Mouse (Mus musculus): ENCODE measurements around the gene Myo3a. TPM values are rescaled to one million over a fixed set of nuclear protein-coding genes. Genes with fewer than 3 reads are reported as not detected.
"Not testable (repeated sequence)": the region's sequence is repeated elsewhere in the genome, so short reads cannot be mapped to it uniquely, and the experiment has no call there.

The Myo3a gene
- polyA plus RNA-seq, 1 experiment from 2014 or later = not detected

- H3K9me3 ChIP-seq (ENCODE audit: control insufficient read depth); H3K4me1 ChIP-seq (replicated peaks; ENCODE audit: control insufficient read depth, insufficient read depth, low read length); H3K4me2 ChIP-seq (replicated peaks; ENCODE audit: low read depth); H3K9ac ChIP-seq (ENCODE audit: low read depth, low read length); H3K36me3 ChIP-seq (ENCODE audit: control insufficient read depth, insufficient read depth); H3K27ac ChIP-seq (ENCODE audit: low read depth, low read length); H3K27me3 ChIP-seq (replicated peaks; ENCODE audit: control insufficient read depth, insufficient read depth, low read length); H3K4me3 ChIP-seq (ENCODE audit: low read depth, low read length): not testable (repeated sequence)
- WGBS = 58% methylated on average over 12 of the region's 12 CpGs
- ATAC-seq = peak; percentile 88
Observed at GRCm38 (mm10) chr2:22588673-22589381, 361.5 kb downstream of the Myo3a start.

DNA sequence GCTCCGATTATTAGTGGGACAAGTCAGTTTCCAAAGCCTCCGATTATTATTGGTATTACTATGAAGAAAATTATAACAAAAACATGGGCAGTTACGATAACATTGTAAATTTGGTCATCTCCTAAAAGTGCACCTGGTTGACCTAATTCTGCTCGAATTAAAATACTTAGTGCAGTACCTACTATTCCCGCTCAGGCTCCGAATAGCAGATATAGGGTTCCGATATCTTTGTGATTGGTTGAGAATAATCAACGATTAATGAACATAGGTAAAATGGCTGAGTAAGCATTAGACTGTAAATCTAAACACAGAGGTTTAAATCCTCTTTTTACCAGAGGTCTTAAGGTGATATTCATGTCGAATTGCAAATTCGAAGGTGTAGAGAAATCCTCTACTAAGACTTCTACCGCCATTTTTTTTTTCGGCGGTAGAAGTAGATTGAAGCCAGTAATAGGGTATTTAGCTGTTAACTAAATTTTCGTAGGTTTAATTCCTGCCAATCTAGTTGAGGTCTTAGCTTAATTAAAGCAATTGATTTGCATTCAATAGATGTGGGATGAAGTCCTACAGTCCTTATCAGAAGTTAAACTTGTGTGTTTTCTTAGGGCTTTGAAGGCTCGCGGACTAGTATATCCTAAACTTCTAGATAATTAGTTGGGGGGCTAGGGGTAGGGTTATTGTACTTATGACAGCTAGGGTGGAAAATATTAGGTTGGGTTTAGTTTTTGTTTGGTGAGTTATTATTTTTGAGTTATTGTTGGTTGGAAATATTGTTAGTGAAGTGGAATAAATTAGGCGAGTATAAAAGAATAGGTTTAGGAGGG is 362.3 kb downstream of the Myo3a start:
- 78% methylated on average over 16 of the region's 17 CpGs for WGBS
- not testable (repeated sequence) for H3K27ac ChIP-seq (ENCODE audit: low read depth, low read length); H3K4me2 ChIP-seq (replicated peaks; ENCODE audit: low read depth); H3K36me3 ChIP-seq (ENCODE audit: control insufficient read depth, insufficient read depth); H3K9ac ChIP-seq (ENCODE audit: low read depth, low read length); H3K4me1 ChIP-seq (replicated peaks; ENCODE audit: control insufficient read depth, insufficient read depth, low read length); H3K27me3 ChIP-seq (replicated peaks; ENCODE audit: control insufficient read depth, insufficient read depth, low read length); H3K4me3 ChIP-seq (ENCODE audit: low read depth, low read length); H3K9me3 ChIP-seq (ENCODE audit: control insufficient read depth)
- ATAC-seq = peak; percentile 88

DNA sequence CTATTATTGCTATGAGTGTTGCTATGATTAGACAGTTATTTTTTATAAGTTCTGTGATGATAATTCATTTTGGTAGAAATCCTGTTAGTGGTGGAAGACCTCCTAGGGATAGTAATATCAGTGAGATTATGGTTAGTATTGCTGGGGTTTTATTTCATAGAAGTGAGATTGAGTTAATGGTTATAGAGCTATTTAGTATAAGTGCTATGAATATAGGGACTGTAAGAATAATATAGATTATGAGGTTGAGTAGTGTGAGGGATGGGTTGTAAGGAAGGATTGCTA is 362.8 kb downstream of the Myo3a start:
- no peak overlapping the region for H3K27ac ChIP-seq (ENCODE audit: low read depth, low read length)

DNA sequence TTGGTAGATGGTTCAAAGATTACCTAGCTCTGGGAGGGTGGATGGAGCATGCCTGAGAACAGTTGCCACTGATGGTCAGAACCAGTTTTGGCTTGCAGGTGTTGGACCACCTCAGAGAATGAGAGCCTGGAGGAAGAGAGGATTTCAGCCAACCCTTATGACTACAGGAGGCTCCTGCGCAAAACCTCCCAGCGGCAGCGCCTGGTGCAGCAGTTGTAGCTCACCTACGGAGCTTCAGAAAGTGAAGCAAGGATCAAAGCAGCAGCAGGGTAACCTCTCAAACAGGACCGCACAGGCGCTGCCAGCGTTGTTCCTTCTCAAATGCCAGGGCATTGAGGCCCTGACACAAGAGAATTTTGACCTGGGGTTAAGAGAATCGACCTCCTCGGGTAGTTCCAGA is 390.6 kb downstream of the Myo3a start:
- no peak overlapping the region for H3K27ac ChIP-seq (ENCODE audit: low read depth, low read length)
- ATAC-seq = no peak
- no peak overlapping the region for H3K4me3 ChIP-seq (ENCODE audit: low read depth, low read length)
- peaks cover 53% of the 10 kb centered on the region for H3K27me3 ChIP-seq (replicated peaks; ENCODE audit: control insufficient read depth, insufficient read depth, low read length)
- no peaks in the 10 kb centered on the region for H3K9me3 ChIP-seq (ENCODE audit: control insufficient read depth)
- under 1% methylated on average over 9 of the region's 9 CpGs for WGBS
- no peak overlapping the region for H3K4me2 ChIP-seq (replicated peaks; ENCODE audit: low read depth)
- no peaks in the 10 kb centered on the region for H3K4me1 ChIP-seq (replicated peaks; ENCODE audit: control insufficient read depth, insufficient read depth, low read length)
- H3K36me3 ChIP-seq (ENCODE audit: control insufficient read depth, insufficient read depth) = no peaks in the 10 kb centered on the region
- H3K9ac ChIP-seq (ENCODE audit: low read depth, low read length) = no peak overlapping the region
- no peak for TF ChIP-seq CTCF (IDR thresholded peaks at IDR 0.05; ENCODE audit: low read depth)

More for the DNA sequence above, 362.8 kb downstream of the Myo3a start:
- Histone ChIP-seq H3K9ac (ENCODE audit: low read depth, low read length) (no peak overlapping the region), H3K27me3 (replicated peaks; ENCODE audit: control insufficient read depth, insufficient read depth, low read length) (no peaks in the 10 kb centered on the region), H3K4me2 (replicated peaks; ENCODE audit: low read depth) (no peak overlapping the region), H3K4me3 (ENCODE audit: low read depth, low read length) (no peak overlapping the region), H3K4me1 (replicated peaks; ENCODE audit: control insufficient read depth, insufficient read depth, low read length) (no peaks in the 10 kb centered on the region), H3K9me3 (ENCODE audit: control insufficient read depth) (no peaks in the 10 kb centered on the region), H3K36me3 (ENCODE audit: control insufficient read depth, insufficient read depth) (no peaks in the 10 kb centered on the region)
- no peak for TF ChIP-seq CTCF (IDR thresholded peaks at IDR 0.05; ENCODE audit: low read depth)
- ATAC-seq = no peak

DNA sequence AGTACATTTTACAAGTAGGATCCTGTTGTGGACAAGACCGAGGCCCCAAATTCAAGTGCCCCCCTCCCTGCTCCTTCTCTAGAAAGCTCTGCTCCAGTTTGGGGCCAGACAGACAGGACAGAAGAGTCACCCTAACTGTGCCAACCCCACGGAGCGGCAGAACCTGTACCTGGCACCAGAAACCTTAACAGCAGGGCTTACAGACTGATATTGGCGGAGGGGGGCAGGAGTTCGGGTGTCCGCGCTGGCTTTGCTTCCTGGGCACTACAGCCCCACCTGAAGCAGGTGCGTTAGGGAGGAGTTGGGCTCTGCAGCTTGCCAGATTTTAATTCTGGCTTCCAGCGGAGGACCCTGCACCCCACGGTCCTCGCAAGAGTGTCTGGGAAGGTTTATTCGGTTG is 392.1 kb downstream of the Myo3a start:
- H3K36me3 ChIP-seq (ENCODE audit: control insufficient read depth, insufficient read depth) = no peaks in the 10 kb centered on the region
- no peak for ATAC-seq
- H3K27me3 ChIP-seq (replicated peaks; ENCODE audit: control insufficient read depth, insufficient read depth, low read length) = peaks cover 67% of the 10 kb centered on the region

GRCm38 (mm10) chr2:22620030-22620429 is 392.7 kb downstream of the Myo3a start:
- 2% methylated on average over 6 of the region's 6 CpGs for WGBS
- no peaks in the 10 kb centered on the region for H3K9me3 ChIP-seq (ENCODE audit: control insufficient read depth)
- no peak overlapping the region for H3K9ac ChIP-seq (ENCODE audit: low read depth, low read length)
- no peak overlapping the region for H3K4me2 ChIP-seq (replicated peaks; ENCODE audit: low read depth)
- no peaks in the 10 kb centered on the region for H3K36me3 ChIP-seq (ENCODE audit: control insufficient read depth, insufficient read depth)
- H3K27ac ChIP-seq (ENCODE audit: low read depth, low read length) = no peak overlapping the region
- no peak overlapping the region for H3K4me3 ChIP-seq (ENCODE audit: low read depth, low read length)
- H3K4me1 ChIP-seq (replicated peaks; ENCODE audit: control insufficient read depth, insufficient read depth, low read length) = no peaks in the 10 kb centered on the region
- H3K27me3 ChIP-seq (replicated peaks; ENCODE audit: control insufficient read depth, insufficient read depth, low read length) = peaks cover 73% of the 10 kb centered on the region
- TF ChIP-seq CTCF (IDR thresholded peaks at IDR 0.05; ENCODE audit: low read depth) = no peak
- ATAC-seq = no peak

More for the DNA sequence above, 392.1 kb downstream of the Myo3a start:
- Histone ChIP-seq H3K9me3 (ENCODE audit: control insufficient read depth) (no peaks in the 10 kb centered on the region), H3K4me1 (replicated peaks; ENCODE audit: control insufficient read depth, insufficient read depth, low read length) (no peaks in the 10 kb centered on the region), H3K9ac (ENCODE audit: low read depth, low read length) (no peak overlapping the region), H3K4me3 (ENCODE audit: low read depth, low read length) (no peak overlapping the region), H3K27ac (ENCODE audit: low read depth, low read length) (no peak overlapping the region), H3K4me2 (replicated peaks; ENCODE audit: low read depth) (no peak overlapping the region)
- no peak for TF ChIP-seq CTCF (IDR thresholded peaks at IDR 0.05; ENCODE audit: low read depth)
- WGBS = 5% methylated on average over 12 of the region's 12 CpGs
